Mouse (Mus musculus) forebrain, embryonic 11.5 days (tissue): ENCODE measurements around the gene Trim28. TPM values are rescaled to one million over a fixed set of nuclear protein-coding genes. Genes with fewer than 3 reads are reported as not detected.

Source experiments
- ATAC-seq: fragments of 200-750 bp; cut with Nextera tagmentation; replicated peaks from 2 replicates; pipeline ENCODE4 v1.8.0; 2017; ENCODE audit warnings: moderate TSS enrichment; ENCODE audit not compliant: low FRiP score
- DNase-seq: peaks from one replicate; pipeline ENCODE4 v3.0.0-alpha.2; 2017; ENCODE audit warnings: low spot score
- H3K27ac ChIP-seq: fragments of 300-500 bp; sonication (generic); 2 replicates; pipeline ENCODE4 v1.5.1; 2014; ENCODE audit warnings: low read depth, low read length
- H3K27me3 ChIP-seq: fragments of 300-500 bp; sonication (generic); 2 replicates; pipeline ENCODE4 v1.6.1; 2014; ENCODE audit warnings: mild to moderate bottlenecking, low read length, mixed read lengths; ENCODE audit not compliant: control insufficient read depth, insufficient read depth
- H3K36me3 ChIP-seq: fragments of 300-500 bp; sonication (generic); 2 replicates; pipeline ENCODE4 v1.6.1; 2014; ENCODE audit warnings: mild to moderate bottlenecking, low read length, moderate library complexity, mixed read lengths; ENCODE audit not compliant: control insufficient read depth, insufficient read depth
- H3K4me1 ChIP-seq: fragments of 300-500 bp; sonication (generic); replicated peaks from 2 replicates; pipeline ENCODE4 v1.6.1; 2014; ENCODE audit warnings: low read length, mixed read lengths; ENCODE audit not compliant: control insufficient read depth, insufficient read depth
- H3K4me2 ChIP-seq: fragments of 300-500 bp; sonication (generic); 2 replicates; pipeline ENCODE4 v1.6.1; 2014; ENCODE audit warnings: low read depth, mild to moderate bottlenecking, low read length, moderate library complexity, mixed read lengths; ENCODE audit not compliant: severe bottlenecking
- H3K4me3 ChIP-seq: fragments of 300-500 bp; sonication (generic); 2 replicates; pipeline ENCODE4 v1.5.1; 2014; ENCODE audit warnings: low read depth, low read length
- H3K9ac ChIP-seq: fragments of 300-500 bp; sonication (generic); 2 replicates; pipeline ENCODE4 v1.6.1; 2014; ENCODE audit warnings: low read length
- H3K9me3 ChIP-seq: fragments of 300-500 bp; sonication (generic); 2 replicates; pipeline ENCODE4 v1.6.1; 2016; ENCODE audit warnings: low read length, mixed read lengths; ENCODE audit not compliant: control insufficient read depth
- WGBS: fragments of 180-500 bp; shearing (Covaris S2); extraction: QIAGEN DNeasy Blood & Tissue Kit; methylation state at CpG from one replicate; pipeline ENCODE4 v1.1.7; 2014; 5-methylcytosine and 5-hydroxymethylcytosine counted together
- polyA plus RNA-seq: library from polyadenylated mRNA; unstranded; fragments of >200 nt; fragmentation: Nextera tagmentation; extraction: Ambion mirVana; gene quantifications from 2 replicates; pipeline ENCODE4 v1.2.1, GENCODE M21; 2014

Trim28 gene
- polyA plus RNA-seq, 1 experiment from 2014 or later: 507 TPM

GRCm38 (mm10) chr7:12966104-12966845 is 32.6 kb upstream of the Trim28 start:
- Histone ChIP-seq H3K4me1 (peaks cover 3% of the 10 kb centered on the region; the same call in 1 of the 2 replicates), H3K27me3 (no peaks in the 10 kb centered on the region), H3K27ac (peak overlapping the region; percentile 64; the same call in 1 of the 2 replicates), H3K9ac (peak overlapping the region; percentile 89), H3K4me3 (peak overlapping the region; percentile 87), H3K9me3 (no peaks in the 10 kb centered on the region), H3K4me2 (peak overlapping the region; percentile 94), H3K36me3 (peaks cover 8% of the 10 kb centered on the region; the same call in 1 of the 2 replicates)
- under 1% methylated on average over 29 of the region's 29 CpGs for whole genome bisulfite sequencing
- peak; percentile 63 for ATAC-seq
- peak; percentile 76 for DNase-seq

- peaks cover 3% of the 10 kb centered on the region; the same call in 1 of the 2 replicates for H3K4me1 ChIP-seq
- no peak for ATAC-seq
Measured at GRCm38 (mm10) chr7:12970906-12971305, 28.0 kb upstream of the Trim28 start.

GRCm38 (mm10) chr7:12977682-12978389 is 21.1 kb upstream of the Trim28 start, which contains the start of gene Zfp446:
Gene Zfp446 (plus strand): TSS chr7:12977848.
- peak within 1 kb of the TSS; percentile 77 for H3K9ac ChIP-seq
- WGBS: 1% methylated on average over 49 of the region's 49 CpGs
- peak within 1 kb of the TSS; percentile 67 for H3K4me3 ChIP-seq
- no peaks in the 10 kb centered on the region for H3K27me3 ChIP-seq
- no peaks in the 10 kb centered on the region; the same call in 1 of the 2 replicates for H3K36me3 ChIP-seq
- DNase-seq (peak; percentile 98), ATAC-seq (peak; percentile 99)
- H3K27ac ChIP-seq: peak within 1 kb of the TSS; percentile 90
- H3K4me1 ChIP-seq: peaks cover 5% of the 10 kb centered on the region; the same call in 1 of the 2 replicates
- H3K4me2 ChIP-seq: peak within 1 kb of the TSS; percentile 85
- no peaks in the 10 kb centered on the region for H3K9me3 ChIP-seq

More at GRCm38 (mm10) chr7:12970906-12971305, 28.0 kb upstream of the Trim28 start:
- Histone ChIP-seq H3K4me2 (no peak overlapping the region), H3K9me3 (no peaks in the 10 kb centered on the region), H3K27me3 (no peaks in the 10 kb centered on the region), H3K9ac (no peak overlapping the region), H3K4me3 (no peak overlapping the region), H3K36me3 (peaks cover 8% of the 10 kb centered on the region; the same call in 1 of the 2 replicates), H3K27ac (no peak overlapping the region)
- 93% methylated on average over 25 of the region's 25 CpGs for WGBS
- DNase-seq: no peak

- no peak overlapping the region for H3K4me3 ChIP-seq
- no peak for ATAC-seq
- H3K4me1 ChIP-seq: peaks cover 5% of the 10 kb centered on the region; the same call in 1 of the 2 replicates
- peak; percentile 46 for DNase-seq
- no peaks in the 10 kb centered on the region for H3K36me3 ChIP-seq
- H3K4me2 ChIP-seq: peak overlapping the region; percentile 85; the same call in 1 of the 2 replicates
- no peaks in the 10 kb centered on the region for H3K9me3 ChIP-seq
- WGBS: 91% methylated on average over 18 of the region's 18 CpGs
- no peak overlapping the region for H3K9ac ChIP-seq
- H3K27me3 ChIP-seq: no peaks in the 10 kb centered on the region
- H3K27ac ChIP-seq: no peak overlapping the region
Measured at GRCm38 (mm10) chr7:12978931-12979722, 19.8 kb upstream of the Trim28 start.

- WGBS: 85% methylated on average over 6 of the region's 6 CpGs
Measured at GRCm38 (mm10) chr7:12979776-12980175, 19.1 kb upstream of the Trim28 start.

GRCm38 (mm10) chr7:12980291-12980690 is 18.6 kb upstream of the Trim28 start:
- Histone ChIP-seq H3K27ac (no peak overlapping the region), H3K9ac (no peak overlapping the region), H3K4me3 (no peak overlapping the region), H3K4me2 (no peak overlapping the region), H3K9me3 (no peaks in the 10 kb centered on the region), H3K27me3 (no peaks in the 10 kb centered on the region), H3K4me1 (peaks cover 5% of the 10 kb centered on the region; the same call in 1 of the 2 replicates), H3K36me3 (no peaks in the 10 kb centered on the region)
- WGBS: 86% methylated on average over 7 of the region's 7 CpGs
- DNase-seq (no peak), ATAC-seq (no peak)

More at GRCm38 (mm10) chr7:12979776-12980175, 19.1 kb upstream of the Trim28 start:
- Histone ChIP-seq H3K4me2 (no peak overlapping the region), H3K4me1 (peaks cover 5% of the 10 kb centered on the region; the same call in 1 of the 2 replicates), H3K27me3 (no peaks in the 10 kb centered on the region), H3K36me3 (no peaks in the 10 kb centered on the region), H3K9me3 (no peaks in the 10 kb centered on the region), H3K27ac (no peak overlapping the region), H3K9ac (no peak overlapping the region), H3K4me3 (no peak overlapping the region)
- ATAC-seq (no peak), DNase-seq (peak; percentile 40)

GRCm38 (mm10) chr7:12985724-12986123 is 13.2 kb upstream of the Trim28 start:
- Histone ChIP-seq H3K27ac (no peak overlapping the region), H3K27me3 (no peaks in the 10 kb centered on the region), H3K36me3 (no peaks in the 10 kb centered on the region), H3K4me2 (no peak overlapping the region), H3K4me3 (no peak overlapping the region), H3K9ac (no peak overlapping the region), H3K4me1 (no peaks in the 10 kb centered on the region), H3K9me3 (no peaks in the 10 kb centered on the region)
- ATAC-seq (no peak), DNase-seq (peak; percentile 28)
- WGBS: 79% methylated on average over 1 of the region's 1 CpGs

GRCm38 (mm10) chr7:12986906-12987305 is 12.0 kb upstream of the Trim28 start:
- Histone ChIP-seq H3K4me3 (no peak overlapping the region), H3K9ac (no peak overlapping the region), H3K4me2 (no peak overlapping the region), H3K4me1 (no peaks in the 10 kb centered on the region), H3K27ac (no peak overlapping the region), H3K36me3 (no peaks in the 10 kb centered on the region), H3K27me3 (no peaks in the 10 kb centered on the region), H3K9me3 (no peaks in the 10 kb centered on the region)
- ATAC-seq: no peak
- peak; percentile 5 for DNase-seq
- 84% methylated on average over 8 of the region's 8 CpGs for WGBS
